Mouse (Mus musculus) thymus, adult 2 months (tissue): Measurements from ENCODE around the gene Scn10a.

Experiments
- CTCF ChIP-seq: fragments of 200-500 bp; IDR thresholded peaks from 2 replicates; pipeline ENCODE4 v1.5.1; 2012; ENCODE audit warnings: mild to moderate bottlenecking, control low read depth, low read length, moderate library complexity, borderline replicate concordance; ENCODE audit not compliant: control insufficient read depth, poor library complexity, insufficient read depth; ENCODE audit errors: extremely low read depth
- POLR2A ChIP-seq: fragments of 200-500 bp; IDR thresholded peaks from 2 replicates; pipeline ENCODE4 v1.6.1; 2012; ENCODE audit warnings: mild to moderate bottlenecking, low read length, control low read depth, moderate library complexity; ENCODE audit not compliant: control insufficient read depth, poor library complexity, insufficient read depth; ENCODE audit errors: extremely low read depth

DNA sequence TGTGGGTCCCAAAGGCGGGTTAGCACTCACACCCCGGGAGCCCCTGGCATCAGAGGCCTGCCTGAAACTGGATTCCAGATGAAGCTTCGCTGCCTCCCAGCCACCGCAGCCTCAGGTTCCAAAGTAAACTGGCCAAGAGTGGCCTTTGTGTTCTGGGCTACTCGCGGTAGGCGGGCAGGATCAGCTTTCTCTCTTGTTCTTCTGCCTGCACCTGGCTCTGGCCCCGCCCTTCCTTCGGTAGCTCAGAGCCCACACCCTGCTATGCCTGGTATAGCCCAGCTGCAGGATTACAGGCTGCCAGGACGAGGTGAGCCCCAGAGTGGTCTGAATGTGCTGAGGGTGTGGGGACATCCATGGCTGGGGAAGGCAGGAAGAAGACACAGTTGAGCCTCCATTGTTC, 152.9 kb downstream of the Scn10a start:
- TF ChIP-seq CTCF, result no peak
- TF ChIP-seq POLR2A, result no peak
